Mouse (Mus musculus) R1 (cell line): ENCODE results near the gene Pus1.
A peak's percentile ranks its signal among the peaks of the same experiment; 100 is the strongest.
"Not testable (repeated sequence)": the region's sequence is repeated elsewhere in the genome, so short reads cannot be mapped to it uniquely, and the experiment has no call there.

ENCODE experiments used
- DNase-seq: peaks from one replicate; pipeline ENCODE4 v3.0.0-alpha.2; 2018; ENCODE audit warnings: low read depth, low spot score

Gene Pus1

DNA sequence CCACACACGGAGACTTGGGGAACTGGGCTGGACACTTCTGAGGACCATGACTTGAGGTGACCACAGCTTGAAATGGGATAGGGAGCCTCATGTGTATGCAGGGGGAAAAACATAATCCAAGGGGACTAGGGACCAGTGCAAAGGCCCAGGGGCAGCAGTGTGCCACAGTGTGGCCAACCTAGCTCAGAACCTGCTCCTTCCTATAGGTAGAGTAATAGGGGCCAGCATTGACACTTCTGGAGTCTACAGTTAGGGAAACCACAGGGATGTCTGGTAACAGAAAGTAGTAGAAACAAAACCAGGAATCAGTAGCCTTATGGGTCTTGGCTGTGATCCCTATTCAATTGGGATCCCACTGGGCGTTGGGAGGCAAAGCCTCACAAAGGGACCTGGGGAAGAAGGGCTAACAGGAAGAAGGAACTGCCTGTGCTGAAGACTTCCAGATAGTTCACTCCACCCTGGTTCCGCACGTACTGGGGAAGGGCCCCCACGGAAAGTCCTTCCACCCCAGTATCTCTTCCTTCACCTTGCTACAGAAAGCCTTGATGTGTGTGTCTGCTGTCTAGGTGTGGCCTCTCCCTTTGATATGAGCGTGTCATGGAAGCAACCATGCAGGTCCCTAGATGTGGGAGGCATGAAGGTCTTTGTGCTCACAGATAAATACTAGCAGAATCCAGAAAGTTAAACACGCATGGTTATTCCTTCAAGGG, 1.2 kb upstream of the Pus1 start:
- no peak for DNase-seq

DNA sequence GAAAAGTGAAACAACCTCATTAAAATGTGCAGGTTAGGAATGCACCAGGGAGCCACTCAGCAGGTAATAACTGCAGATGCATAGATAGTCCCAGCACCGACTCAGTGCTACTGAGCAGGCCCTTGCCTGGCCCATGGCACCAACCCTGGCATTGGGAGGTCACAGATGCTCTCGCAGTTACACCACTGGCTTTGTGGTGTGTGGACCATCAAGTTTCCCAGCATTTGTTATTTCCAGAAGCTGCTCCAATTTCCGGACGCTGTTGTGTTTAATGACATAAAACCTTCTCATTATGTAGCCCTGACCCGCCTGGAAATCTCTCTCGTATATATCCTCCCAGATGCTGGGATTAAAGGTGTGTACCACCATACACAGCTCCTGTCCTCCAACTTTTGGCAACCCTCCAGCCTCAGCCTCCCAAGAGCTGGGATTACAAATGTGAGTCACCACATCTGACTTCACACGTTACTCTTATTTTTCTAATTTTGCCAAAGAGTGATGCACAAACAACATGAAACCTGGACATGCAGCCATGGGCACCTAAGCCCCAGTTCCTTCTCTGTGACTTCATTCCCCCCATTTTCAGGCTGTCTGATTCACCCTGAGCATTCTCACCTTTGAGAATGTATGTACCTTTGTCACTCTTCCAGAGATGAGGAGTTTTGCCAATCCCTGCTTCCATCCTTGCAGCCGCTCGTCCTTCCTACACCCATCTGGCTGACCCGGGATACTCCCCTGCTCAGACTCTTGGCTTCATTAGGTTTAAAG, 486 bp upstream of the Pus1 start:
- no peak for DNase-seq

DNA sequence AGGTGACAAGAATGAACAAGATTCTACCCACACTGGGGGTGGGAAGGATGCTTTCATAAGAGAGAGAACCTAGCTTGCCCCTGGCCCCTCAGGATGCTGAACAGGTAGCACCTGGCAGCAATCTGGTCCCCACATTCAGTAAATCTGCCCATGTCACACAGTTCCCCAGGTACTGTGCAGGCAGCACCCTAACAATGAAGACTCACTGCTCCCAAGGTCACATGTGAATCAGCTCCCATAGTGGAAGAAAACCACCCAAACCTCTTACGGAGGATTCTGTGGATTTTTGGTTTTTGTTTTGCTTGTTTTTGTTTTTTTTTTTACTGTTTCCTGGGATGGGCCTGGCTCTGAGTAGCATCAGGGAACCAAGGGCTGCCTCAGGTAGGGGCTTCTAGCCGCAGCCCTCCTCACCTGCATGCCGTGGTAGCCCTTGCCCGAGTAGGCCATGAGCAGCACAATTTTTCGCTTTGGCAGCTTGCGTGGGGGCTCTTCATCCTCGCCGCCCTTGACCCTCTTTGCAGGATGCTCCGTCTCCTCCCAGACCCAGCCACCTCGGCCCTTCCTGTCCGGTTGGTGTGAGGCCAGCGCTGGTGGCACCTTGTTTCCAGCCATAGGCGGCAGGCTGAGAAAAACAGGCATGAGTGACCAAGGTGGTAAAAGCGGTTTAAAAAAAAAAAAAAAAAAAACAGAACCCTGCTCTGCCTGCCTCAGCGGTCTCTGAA, 1.0 kb downstream of the Pus1 start:
- no peak for DNase-seq

DNA sequence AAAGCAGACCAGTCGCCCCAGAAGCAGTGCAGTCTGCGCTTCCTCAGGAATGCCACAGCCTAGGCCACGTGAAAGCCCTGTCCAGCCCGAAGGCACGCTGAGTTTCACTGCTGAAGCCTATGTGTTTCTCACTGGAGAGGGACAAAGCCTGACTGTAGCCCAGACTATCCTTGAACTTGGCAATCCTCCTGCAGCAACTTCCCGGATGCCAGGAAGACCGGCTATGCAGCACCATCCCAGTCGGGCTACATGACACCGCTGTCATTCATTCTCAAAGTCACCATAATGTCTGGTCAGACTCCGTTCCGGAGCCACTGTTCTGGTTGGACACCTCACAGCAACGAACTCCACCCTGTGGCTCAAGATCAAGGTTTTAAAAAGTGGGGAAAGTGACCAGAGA, 2.2 kb downstream of the Pus1 start:
- DNase-seq: no peak

DNA sequence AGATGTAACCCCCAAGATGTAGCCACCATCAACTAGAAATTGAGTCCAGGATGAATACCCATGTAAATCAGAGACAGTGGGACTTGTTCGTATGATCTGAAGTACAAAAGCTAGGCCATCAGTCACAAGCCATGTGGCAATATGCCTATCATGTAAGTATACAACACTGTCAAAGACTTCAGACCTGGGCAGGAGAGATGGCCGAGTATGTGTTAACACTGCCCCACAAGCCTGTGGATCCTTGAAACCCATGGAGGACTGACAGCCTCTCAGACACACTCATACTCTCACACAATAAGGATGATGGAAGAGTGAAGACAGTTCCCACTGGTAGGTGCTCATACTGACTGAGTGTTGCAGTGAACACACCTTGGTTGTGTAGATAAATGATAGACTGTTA, 4.3 kb downstream of the Pus1 start:
- DNase-seq: no peak

DNA sequence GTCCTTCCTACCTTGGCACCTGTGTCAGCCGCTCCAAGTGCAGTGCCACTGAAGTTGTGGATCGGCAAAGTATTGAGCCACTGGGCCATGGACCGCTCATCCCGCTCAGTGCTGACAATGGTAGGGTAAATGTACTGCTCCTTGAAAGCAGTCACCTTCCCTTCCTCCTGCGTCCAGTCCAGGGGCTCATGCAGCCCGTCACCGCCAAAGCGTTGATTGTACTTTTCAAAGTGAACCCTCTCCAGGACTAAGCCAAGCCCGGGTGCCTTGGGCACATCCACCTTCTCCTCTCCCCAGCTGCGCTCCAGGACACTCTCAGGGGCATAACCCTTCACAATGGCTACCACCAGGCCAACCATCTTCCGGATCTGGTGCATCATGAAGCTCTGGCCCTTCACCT, 5.9 kb downstream of the Pus1 start:
- no peak for DNase-seq

DNA sequence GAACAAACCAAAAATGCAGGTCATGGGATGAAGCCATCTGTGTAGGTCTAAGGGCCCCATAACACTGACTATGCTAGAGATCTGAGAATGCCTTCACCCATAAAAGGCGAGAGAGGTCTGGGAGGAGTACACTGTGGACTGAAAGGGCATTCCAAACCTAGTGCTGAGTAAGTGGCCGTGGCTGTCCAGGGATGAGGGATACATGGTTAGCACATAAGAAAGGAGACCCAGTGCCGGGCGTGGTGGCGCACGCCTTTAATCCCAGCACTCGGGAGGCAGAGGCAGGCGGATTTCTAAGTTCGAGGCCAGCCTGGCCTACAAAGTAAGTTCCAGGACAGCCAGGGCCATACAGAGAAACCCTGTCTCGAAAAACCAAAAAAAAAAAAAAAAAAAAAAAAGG, 7.5 kb downstream of the Pus1 start:
- DNase-seq: not testable (repeated sequence)

DNA sequence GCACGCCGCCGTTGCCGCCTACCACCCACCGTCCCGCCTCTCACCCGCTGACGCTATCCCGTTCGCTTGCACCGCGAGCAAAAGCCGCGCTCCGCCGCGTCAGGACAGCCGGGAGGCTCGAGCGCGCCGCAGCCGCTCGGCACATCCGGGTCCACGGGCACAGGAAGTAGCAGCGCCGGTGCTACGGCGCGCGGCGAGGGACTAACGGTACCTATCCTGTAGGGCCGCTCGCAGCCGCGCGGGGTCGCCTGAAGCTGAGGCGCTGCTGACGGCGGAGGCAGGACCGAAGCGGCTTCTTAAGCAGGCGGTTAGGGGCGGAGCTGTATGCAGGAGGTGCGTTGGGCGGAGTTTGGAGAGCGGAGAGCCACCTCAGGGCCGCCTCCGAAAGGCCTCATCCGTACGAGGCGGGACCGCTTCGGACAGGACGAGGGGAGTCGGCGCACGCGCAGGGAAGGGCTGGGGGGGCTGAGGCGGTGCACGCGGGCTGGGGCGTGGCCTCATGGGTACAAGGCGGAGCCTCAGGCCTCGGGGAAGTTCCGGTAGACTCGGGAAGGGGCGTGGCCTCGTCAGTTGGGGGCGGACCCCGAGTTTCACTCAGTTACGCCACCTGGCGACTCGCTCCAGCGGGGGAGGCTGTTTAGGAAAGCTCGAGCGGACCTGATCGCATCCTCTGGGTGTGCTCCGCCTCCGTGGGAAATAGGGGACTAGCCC, 9.9 kb downstream of the Pus1 start, which contains the start of gene Ep400:
Ep400 (minus strand) TSS at position 270 of the 711 bp plus-strand sequence.
- peak; percentile 99 for DNase-seq

DNA sequence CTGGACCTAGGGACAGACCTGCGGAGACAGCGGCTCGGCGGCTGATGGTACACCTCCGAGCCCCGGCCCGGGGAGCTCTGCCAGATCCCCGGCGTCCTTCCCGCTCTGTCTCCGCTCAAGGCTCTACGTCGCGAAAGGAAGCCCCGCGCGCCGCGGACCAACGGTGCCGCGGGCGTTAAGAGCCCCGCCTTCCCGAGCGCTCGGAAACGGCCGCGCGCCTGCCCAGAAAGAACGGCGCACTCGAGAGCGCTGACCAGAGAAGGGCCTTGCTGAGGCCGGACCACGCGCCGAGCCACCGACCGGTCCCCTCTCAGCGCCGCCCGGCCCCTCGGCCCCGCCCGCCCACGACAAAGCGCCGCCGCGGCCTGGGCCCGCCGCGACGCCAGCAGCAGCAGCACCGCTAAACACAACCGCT, 10.4 kb downstream of the Pus1 start:
- DNase-seq: peak; percentile 59

DNA sequence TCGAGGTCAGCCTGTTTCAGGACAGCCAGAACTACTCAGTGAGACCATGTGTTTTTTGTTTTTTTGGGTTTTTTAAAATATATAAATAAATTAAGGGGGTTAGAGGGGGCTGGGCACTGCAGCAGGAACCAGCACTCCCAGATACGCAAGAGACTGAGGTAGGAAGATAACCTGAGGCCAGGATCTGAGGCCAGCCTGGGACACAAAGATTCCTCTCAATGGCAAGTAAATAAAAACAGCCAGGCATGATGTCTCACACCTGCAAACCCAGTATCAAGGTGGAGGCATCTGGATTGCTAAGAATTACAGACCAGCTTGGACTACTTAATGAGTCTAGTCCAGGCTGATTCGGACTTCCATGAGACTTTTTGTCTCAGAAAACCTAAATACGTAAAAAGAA, 11.2 kb downstream of the Pus1 start:
- no peak for DNase-seq

DNA sequence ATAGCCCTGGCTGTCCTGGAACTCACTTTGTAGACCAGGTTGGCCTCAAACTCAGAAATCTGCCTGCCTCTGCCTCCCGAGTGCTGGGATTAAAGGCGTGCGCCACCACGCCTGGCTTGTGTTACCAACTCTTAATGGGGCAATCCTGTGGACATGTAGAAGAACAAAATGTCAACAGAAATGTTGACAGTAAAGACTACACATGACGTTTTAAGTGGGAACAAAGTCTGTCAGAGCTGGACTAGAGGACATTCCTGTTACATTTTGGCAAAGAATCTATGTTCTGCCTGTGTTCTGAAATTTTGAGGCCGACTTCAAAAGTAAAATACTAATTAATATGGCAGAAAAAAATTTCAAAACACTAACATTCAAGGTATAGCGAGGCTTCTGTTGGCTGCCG, 16.6 kb downstream of the Pus1 start:
- DNase-seq: no peak

DNA sequence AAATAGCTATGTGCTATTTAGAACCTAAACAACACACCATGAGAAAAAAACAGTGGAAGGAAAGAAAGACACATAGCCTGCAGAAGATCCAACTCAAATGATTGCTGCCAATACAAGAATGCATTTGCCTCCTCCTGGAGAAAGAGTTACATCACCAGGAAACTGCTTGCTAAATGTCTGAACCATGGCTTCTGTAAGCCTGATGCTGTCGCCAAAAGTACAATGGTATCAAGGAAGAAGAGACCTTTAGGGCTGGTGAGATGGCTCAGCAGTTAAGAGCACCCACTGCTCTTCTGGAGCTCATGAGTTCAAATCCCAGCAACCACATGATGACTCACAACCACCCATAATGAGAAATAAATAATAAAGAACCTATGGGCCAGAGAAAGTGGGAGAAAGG, 35.4 kb downstream of the Pus1 start:
- DNase-seq: no peak

DNA sequence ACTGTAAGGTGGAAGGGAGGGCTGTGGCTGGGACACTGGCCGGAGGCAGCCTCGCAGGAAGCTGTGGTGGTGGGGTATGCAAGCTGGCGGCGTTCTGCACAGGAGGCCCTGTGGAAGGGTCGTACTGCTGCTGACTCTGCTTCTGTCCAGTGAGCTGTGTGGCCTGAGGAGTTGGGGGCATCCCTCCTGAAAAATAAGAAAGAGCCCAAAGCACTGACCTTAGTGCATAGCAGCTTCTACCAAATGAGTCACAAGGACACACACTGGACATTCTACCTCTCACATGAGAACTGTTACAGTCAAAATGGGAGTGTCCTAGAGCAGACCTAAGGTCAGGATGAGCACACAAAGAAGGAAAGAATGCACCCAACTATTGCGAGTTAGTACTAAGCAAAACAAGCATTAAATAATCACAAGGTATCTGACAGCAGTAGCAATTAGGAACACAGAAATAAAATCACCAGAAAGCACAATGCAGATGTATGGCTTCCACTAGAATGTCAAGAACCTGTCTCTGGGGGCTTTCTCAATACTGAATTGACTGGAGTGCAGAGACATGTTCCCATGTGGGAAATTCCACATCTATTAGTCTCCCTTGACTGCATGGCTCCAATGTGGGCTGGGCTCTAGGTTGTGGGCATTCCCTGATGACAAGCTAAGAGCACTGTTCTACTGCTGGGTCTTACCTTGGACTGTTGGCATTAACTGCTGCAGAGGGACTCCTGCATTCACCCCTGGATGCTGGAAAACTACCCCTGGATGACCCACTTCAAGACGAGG, 40.8 kb downstream of the Pus1 start:
- no peak for DNase-seq

DNA sequence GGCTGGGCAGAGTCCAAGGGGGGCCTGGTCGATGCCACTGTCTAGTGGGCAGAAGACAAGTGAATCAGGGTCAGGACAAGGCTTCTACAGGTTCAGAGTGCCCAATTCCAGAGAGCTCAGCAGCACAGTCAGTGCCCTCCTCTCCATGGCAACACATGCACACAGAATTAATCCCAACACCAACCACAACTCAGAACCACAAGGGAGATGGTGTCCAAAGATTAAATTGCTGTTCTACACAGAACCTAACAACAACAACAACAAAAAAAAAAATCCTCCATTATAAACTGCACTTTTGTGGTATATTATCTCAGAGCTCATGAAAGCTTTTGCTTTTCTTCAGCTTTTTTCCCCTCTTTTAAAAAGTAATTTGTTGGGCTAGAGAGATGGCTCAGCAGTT, 44.9 kb downstream of the Pus1 start:
- DNase-seq: no peak

DNA sequence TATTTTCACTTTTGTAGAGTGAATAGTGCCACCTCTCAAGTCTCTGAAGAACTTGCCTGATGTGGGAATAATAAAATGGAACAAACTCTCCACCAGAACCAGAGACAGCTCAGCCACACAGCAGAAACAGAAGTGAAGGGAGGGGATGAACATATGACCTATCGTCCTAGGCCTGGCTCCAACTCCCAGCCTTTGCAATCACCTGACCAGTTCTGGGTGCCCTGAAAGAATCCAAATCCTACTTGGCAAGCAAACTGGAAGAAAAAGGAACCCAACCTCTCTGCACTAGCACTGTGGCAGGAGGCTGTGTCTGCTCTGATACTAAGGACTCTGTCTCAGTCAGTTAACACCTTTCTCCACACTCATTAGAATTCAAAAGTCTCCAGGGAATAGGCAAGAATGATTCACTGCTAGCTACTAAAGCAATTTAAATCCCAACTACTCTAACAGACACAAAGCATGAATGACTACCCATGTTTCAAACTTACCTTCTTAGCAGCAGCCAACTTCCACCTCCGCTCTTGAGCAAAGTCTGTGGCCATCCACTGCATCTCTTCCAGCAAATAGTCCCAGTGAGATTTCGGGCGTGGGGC, 47.1 kb downstream of the Pus1 start:
- DNase-seq: no peak

DNA sequence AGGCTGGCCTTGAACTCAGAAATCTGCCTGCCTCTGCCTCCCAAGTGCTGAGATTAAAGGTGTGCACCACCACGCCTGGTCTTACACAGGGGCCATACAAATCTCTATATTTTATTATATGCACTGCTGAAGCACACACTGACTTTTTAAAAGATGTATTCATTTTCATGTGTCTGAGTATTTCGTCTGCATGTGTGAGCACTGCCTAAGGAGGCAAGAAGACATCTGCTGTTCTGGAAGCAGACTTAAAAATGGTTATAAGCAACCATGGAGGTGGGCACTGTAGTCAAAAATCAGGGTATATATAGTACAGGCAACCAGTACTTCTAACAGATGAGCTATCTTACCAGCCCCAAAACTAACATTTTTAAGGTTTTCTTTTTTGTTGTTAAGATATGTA, 49.2 kb downstream of the Pus1 start:
- no peak for DNase-seq

DNA sequence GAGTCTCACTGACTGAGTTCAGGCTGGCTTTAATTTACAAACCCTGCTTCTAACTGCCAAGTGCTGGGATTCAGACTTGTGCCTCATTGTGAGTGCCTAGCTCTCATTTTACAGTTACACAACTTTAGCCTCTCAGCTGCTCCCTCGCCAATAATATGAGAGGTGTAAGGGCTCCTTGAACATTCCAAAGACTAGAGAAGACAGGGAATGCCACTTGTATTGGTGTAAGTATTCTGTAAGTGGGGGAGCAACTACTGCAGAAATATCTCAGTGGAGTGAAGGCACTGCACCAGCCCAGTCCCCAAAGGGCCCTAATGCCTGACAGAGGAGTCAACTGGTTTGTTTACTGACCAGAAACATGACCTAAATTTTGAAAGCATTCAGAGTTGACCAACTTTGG, 52.6 kb downstream of the Pus1 start:
- no peak for DNase-seq
